Mouse (Mus musculus): ENCODE measurements at regions not wholly inside any gene's neighbourhood (a gene's known extent, or its start where the extent isn't known, plus 50 kb on each side); places are given as distances from the start of the nearest gene placed in this dataset.
"Not testable (repeated sequence)": the region's sequence is repeated elsewhere in the genome, so short reads cannot be mapped to it uniquely, and the experiment has no call there.

GRCm38 (mm10) chr12:114909799-114910198 lies 1137.7 kb upstream of the Zfp386 start:
- ATAC-seq (replicated peaks; ENCODE audit: poor library complexity, severe bottlenecking), result not testable (repeated sequence)

GRCm38 (mm10) chr12:114914406-114914805 lies 1133.1 kb upstream of the Zfp386 start:
- ATAC-seq (replicated peaks; ENCODE audit: poor library complexity, severe bottlenecking), result not testable (repeated sequence)

- no peak for ATAC-seq (replicated peaks; ENCODE audit: poor library complexity, severe bottlenecking)
These were observed 1119.8 kb upstream of the Zfp386 start for GRCm38 (mm10) chr12:114927691-114928090.

DNA sequence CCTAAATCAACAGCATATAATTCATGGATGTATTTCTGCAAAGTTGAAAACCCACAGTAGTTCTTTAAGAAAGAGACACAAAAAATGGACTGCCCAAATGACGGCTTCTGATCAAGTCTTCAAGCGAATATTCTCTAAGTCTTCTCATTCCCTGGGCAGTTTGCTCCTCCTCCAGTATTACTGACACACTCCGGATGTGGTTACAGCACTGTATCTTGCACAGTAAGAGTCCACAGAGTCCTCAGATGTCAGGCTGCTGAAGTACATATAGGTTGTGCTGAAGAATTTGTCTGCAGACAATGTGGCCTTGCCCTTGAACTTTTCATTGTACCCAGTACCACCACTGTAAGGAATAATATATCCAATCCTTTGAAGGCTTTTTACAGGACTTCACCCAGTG lies 1115.4 kb upstream of the Zfp386 start:
- peak; percentile 89 for ATAC-seq (replicated peaks; ENCODE audit: poor library complexity, severe bottlenecking)

GRCm38 (mm10) chr12:114932669-114933068 lies 1114.9 kb upstream of the Zfp386 start:
- ATAC-seq (replicated peaks; ENCODE audit: poor library complexity, severe bottlenecking), result peak; percentile 74

GRCm38 (mm10) chr12:114936865-114937264 lies 1110.7 kb upstream of the Zfp386 start:
- peak; percentile 64 for ATAC-seq (replicated peaks; ENCODE audit: poor library complexity, severe bottlenecking)

- 0 out of 2 replicates have a peak, but pooled peaks have one; percentile 20 for ATAC-seq (replicated peaks; ENCODE audit: poor library complexity, severe bottlenecking)
These were observed 1107.9 kb upstream of the Zfp386 start for GRCm38 (mm10) chr12:114939576-114939975.

DNA sequence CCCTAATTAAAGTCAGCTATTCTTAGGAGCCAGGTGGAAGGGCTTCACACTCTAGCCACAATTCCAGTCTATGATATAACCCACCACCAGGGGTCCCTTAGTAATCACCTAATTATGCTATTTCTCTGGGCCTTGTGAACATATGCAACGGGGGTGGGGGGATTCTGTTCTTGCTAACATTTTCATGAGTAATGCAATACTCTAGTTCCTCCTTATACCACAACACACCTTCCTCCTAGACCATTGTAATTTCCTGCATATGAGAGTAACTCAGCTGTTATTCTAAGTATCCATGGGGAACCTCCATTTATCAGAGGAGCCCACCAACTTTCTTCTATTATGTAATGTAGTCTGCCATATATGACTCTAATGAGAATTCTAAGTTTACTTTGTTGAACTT lies 1085.4 kb upstream of the Zfp386 start:
- peak; percentile 94 for ATAC-seq (replicated peaks; ENCODE audit: poor library complexity, severe bottlenecking)

- not testable (repeated sequence) for ATAC-seq (replicated peaks; ENCODE audit: poor library complexity, severe bottlenecking)
These were observed 1083.3 kb upstream of the Zfp386 start for GRCm38 (mm10) chr12:114964251-114964650.

DNA sequence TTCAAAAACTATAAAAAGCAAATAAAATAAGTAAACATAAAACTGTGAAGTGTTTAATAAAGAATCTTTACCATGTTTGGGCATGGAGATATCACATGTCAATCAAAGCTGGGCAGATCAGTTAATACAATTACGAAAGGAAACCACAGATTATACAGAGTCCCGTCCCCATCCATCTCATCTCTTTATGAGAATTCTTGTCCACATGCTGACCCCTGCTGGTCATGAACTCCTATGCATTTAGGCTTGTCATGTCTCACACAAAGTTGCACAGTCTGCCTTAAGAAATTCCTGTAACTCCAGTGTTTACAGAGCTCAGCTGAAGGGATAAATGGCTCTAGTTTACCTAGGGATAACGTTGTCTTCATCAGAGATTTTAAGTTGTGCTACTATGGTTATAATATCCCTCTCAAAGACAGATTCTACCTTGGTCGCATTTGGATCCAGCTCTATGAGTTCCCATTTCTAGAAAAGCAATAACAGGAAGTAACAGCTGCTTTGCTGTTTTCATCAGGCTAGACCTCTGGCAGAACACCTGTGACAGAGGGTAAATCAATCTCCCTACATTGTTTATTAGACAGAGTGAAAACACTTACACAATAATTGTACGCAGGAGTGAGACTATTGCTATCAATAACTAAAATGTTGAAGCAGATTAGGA lies 1065.9 kb upstream of the Zfp386 start:
- ATAC-seq (replicated peaks; ENCODE audit: poor library complexity, severe bottlenecking), result peak; percentile 95

DNA sequence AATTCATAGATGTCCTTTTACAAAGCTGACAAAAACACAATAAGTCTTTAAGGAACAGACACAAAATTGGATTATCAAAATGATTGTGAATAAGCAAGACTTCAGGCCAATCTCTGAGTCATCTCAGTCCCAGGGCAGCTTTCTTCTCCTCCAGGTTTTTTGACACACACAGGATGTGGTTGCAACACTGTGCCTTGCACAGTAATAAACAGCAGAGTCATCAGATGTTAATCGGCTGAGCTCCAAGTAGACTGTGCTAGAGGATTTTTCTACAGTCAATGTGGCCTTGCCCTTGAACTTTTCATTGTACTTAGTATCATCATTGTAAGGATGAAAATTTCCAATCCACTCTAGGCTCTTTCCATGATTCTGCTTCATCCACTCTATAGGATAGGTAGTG lies 1056.6 kb upstream of the Zfp386 start:
- ATAC-seq (replicated peaks; ENCODE audit: poor library complexity, severe bottlenecking), result peak; percentile 100

DNA sequence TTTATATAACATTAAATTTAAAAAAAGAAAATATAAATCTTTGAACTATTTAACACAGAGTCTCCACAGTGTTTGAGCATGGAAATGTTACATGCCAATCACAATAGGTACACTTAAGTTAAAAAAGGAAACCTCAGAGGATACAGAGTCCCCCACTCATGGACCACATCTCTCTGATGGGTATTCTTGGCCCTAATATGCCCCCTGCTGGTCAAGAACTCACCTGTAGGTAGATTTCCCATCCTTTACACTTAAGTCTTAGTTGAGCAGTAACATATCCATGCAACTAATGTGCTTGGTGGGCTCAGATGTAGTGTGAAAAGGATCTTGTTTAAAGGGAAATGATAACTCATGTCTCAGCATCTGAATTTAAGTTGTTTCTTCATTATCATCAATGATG lies 1050.7 kb upstream of the Zfp386 start:
- peak; percentile 68 for ATAC-seq (replicated peaks; ENCODE audit: poor library complexity, severe bottlenecking)

DNA sequence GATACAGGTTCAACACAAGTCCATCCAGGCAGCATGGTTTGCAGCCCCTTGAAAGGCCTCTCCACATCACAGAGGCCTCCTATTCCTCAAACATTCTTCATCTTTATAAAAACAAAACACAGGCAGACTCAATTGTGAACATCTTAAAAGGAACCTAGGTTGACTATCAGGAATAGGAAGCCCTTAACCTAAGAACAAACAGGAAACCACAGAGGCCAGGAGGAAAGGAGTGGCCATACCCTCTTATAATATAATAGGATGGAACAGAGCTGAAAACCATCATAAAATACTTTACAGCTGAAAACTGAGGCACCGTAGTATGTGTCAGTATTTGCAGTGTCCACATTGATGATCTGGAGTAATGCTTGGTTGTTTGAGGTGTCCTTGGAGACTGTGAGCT lies 1044.4 kb upstream of the Zfp386 start:
- peak; percentile 20; the same call in 1 of the 2 replicates for ATAC-seq (replicated peaks; ENCODE audit: poor library complexity, severe bottlenecking)

DNA sequence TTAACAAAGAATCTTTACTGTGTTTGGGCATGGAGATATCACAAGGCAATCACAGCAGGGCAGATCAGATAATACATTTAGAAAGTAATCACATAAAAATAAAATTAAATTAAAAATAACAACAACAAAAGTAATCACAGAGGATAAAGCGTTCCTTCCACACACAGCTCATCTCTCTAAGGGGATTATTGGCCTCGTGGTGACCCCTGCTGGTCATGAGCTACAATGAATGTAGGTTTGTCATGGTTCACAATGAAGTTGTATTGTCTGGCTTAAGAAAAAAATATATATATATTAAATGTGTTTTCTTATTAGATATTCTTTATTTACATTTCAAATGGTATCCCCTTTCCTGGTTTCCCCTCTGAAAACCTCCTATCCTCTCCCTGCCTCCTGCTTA lies 1039.1 kb upstream of the Zfp386 start:
- ATAC-seq (replicated peaks; ENCODE audit: poor library complexity, severe bottlenecking), result peak; percentile 59; the same call in 1 of the 2 replicates

GRCm38 (mm10) chr12:115012751-115013150 lies 1034.8 kb upstream of the Zfp386 start:
- no peak for ATAC-seq (replicated peaks; ENCODE audit: poor library complexity, severe bottlenecking)

DNA sequence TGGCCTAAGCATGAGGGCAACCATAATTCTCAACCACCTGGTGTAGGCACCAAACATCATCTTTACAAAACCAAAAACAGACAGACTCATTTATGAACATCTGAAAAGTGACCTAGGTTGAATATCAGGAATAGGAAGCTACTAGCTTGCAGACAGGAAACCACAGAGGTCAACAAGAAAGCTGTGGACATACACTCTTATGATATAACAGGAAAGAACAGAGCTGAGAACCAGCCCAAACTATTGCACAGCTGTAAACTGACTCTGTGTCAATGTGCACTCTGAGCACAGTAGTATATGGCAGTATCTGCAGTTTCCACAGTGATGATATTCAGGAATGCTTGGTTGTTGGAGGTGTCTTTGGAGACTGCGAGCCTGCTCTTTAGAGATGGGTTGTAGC lies 1023.8 kb upstream of the Zfp386 start:
- ATAC-seq (replicated peaks; ENCODE audit: poor library complexity, severe bottlenecking), result peak; percentile 97

DNA sequence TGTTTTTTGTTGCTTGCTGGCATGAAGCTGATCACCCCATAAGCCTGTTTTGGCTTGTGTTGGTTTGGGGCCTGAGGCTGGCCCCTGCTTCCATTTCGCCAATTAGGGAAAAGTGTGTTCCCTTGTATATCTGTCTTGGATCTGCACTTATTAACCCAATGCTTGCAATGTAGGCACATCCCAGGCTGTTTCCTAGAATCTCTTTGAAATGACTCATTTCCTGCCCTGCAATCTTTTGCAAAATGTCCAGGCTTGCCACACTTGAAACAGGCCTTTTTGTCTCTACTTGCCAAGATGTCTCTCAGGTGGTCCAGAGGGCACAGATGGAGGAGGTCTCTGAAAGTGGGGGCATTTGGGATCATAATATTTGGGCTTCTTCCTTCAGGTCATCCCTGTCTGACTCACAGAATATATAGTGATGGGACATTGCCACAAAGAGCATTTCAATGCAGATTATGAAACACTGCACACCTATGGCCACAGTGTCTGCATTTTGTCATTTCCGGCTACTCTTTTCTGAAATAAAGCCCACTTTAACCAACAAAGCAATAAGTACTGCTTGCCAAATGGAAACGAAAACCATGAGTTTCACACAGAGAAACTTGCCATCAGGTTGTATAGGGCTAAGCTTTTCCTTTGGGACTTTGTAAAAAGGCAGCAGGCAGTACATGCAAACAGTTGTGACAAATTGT lies 1012.9 kb upstream of the Zfp386 start:
- ATAC-seq (replicated peaks; ENCODE audit: poor library complexity, severe bottlenecking), result peak; percentile 50

DNA sequence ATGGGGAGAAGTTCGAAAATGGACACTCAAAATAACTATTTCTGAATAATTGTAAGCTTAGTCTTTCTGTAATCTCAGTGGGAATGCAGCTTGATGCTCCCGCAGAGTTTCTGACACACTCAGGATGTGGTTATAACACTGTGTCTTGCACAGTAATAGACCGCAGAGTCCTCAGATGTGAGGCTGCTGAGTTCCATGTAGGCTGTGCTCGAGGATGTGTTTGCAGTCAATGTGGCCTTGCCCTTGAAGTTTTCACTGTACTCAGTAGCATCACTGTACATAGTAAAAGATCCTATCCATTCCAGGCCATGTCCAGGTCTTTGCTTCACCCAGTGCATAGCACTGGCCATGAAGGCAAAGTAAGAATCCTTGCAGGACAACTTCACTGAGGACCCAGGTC lies 992.4 kb upstream of the Zfp386 start:
- peak; percentile 14; the same call in 1 of the 2 replicates for ATAC-seq (replicated peaks; ENCODE audit: poor library complexity, severe bottlenecking)

- peak; percentile 50; the same call in 1 of the 2 replicates for ATAC-seq (replicated peaks; ENCODE audit: poor library complexity, severe bottlenecking)
These were observed 987.6 kb upstream of the Zfp386 start for GRCm38 (mm10) chr12:115059954-115060353.

DNA sequence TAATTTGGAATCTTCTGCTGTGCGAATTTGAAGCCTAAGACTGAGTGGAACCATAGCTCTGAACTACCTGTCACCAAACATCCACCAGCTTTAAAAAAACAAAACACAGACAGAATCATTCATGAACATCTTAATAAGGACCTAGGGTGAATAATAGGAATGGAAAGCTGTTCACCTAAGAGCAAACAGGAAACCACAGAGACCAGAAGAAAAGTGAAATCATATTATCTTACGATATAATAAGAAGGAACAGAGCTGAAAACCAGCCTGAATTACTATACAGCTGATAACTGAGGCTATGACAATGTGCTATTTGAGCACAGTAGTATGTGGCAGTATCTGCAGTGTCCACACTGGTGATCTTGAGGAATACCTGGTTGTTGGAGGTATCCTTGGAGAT lies 980.3 kb upstream of the Zfp386 start:
- no peak for ATAC-seq (replicated peaks; ENCODE audit: poor library complexity, severe bottlenecking)

DNA sequence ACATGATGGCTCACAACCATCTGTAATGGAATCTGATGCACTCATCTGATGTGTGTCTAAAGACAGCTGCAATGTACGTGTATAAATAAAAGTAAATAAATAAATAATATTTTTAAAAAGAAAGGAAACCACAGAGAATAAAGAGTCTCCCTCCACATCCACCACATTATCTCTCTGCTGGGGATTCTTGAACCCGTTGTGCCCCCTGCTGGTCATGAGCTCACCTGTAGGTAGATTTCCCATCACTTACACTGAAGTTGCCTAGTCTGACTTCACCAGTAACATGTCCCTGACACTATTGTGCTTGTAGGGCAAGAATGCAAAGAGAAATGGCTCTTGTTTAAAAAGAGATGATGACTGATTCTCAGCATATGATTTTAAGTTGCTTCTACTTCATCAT lies 956.1 kb upstream of the Zfp386 start:
- ATAC-seq (replicated peaks; ENCODE audit: poor library complexity, severe bottlenecking), result peak; percentile 50

DNA sequence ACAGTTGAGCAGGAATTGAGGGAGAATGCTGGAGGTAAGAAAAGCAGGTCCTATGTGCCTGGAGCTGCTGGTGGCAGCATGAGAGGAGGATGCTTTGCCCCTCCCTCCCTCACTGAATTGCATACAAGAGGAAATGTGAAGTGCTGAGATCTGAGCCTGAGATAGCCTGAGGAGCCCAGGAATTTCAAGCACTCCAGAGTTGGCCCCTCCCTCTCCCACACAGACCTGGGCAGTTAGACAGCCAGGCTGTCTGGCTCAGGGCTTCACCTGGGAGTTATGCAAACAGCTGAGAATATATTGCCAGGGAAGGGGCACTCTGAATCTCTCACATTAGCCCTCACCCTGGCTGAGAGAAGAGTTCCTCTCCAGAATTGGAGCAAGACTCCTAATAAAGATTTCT lies 937.8 kb upstream of the Zfp386 start:
- peak; percentile 27; the same call in 1 of the 2 replicates for ATAC-seq (replicated peaks; ENCODE audit: poor library complexity, severe bottlenecking)

Data from granulocyte monocyte progenitor cell, adult 5-6 weeks (primary cell).